Mouse (Mus musculus) G1E (cell line): ENCODE measurements around the gene Atp13a3. TPM values are rescaled to one million over a fixed set of nuclear protein-coding genes. Genes with fewer than 3 reads are reported as not detected.

Experiments used
- ATAC-seq: 2 replicates; pipeline ENCODE4 v1.8.0; 2016; ENCODE audit warnings: mild to moderate bottlenecking; ENCODE audit not compliant: insufficient number of reproducible peaks, poor library complexity, low FRiP score, severe bottlenecking; ENCODE audit errors: extremely low read depth
- DNase-seq: peaks from one replicate; pipeline ENCODE4 v3.0.0; 2012; ENCODE audit warnings: low spot score
- H3K27me3 ChIP-seq: 2 replicates; pipeline ENCODE4 v1.6.1; 2012; ENCODE audit warnings: mild to moderate bottlenecking, low read length, inconsistent platforms; ENCODE audit not compliant: insufficient read depth
- H3K36me3 ChIP-seq: replicated peaks from 2 replicates; pipeline ENCODE3; 2012; ENCODE audit warnings: mild to moderate bottlenecking, inconsistent platforms
- H3K4me1 ChIP-seq: 2 replicates; pipeline ENCODE4 v1.6.1; 2012; ENCODE audit warnings: low read depth, low read length, inconsistent platforms, mixed read lengths; ENCODE audit not compliant: insufficient read depth
- H3K4me3 ChIP-seq: 2 replicates; pipeline ENCODE4 v1.5.1; 2012; ENCODE audit warnings: low read depth, mild to moderate bottlenecking, inconsistent platforms, low read length, moderate library complexity, mixed read lengths
- H3K9me3 ChIP-seq: replicated peaks from 2 replicates; pipeline ENCODE4 v1.6.1; 2012; ENCODE audit warnings: inconsistent platforms
- CTCF ChIP-seq: IDR thresholded peaks from 2 replicates; pipeline ENCODE4 v1.5.1; 2012; ENCODE audit warnings: low read depth, low read length, inconsistent platforms, mixed read lengths
- GATA1 ChIP-seq: IDR thresholded peaks from 2 replicates; pipeline ENCODE4 v1.6.1; 2012; ENCODE audit warnings: borderline replicate concordance, low read length, inconsistent platforms, mixed read lengths
- GATA2 ChIP-seq: IDR thresholded peaks from 2 replicates; pipeline ENCODE4 v1.6.1; 2012; ENCODE audit warnings: low read depth, low read length, inconsistent platforms, borderline replicate concordance
- POLR2AphosphoS5 ChIP-seq: IDR thresholded peaks from 2 replicates; pipeline ENCODE4 v1.6.1; 2012; ENCODE audit warnings: low read depth, low read length, inconsistent platforms; ENCODE audit not compliant: insufficient replicate concordance
- TAL1 ChIP-seq: conservative IDR thresholded peaks from 2 replicates; pipeline ENCODE4 v1.6.1; 2012; ENCODE audit warnings: low read depth, low read length, inconsistent platforms, mixed read lengths
- polyA plus RNA-seq: library from polyadenylated mRNA; stranded (reverse); fragments of >175 nt; gene quantifications from 2 replicates; pipeline ENCODE4 v1.2.3, GENCODE M21; 2012
- total RNA-seq, 2 experiments: library from RNA; stranded (forward) in 1 of 2; stranded (reverse) in 1 of 2; fragments of 200-1000 nt in 1 of 2; fragments of >200 nt in 1 of 2; fragmentation: Nextera tagmentation in 1 of 2; gene quantifications; 2 replicates each; pipeline ENCODE4 v1.2.3; 2014 to 2017

Gene Atp13a3
- total and polyA plus RNA-seq, 3 experiments = 132 to 214 (median 202) TPM

- Histone ChIP-seq H3K9me3 (no peaks in the 10 kb centered on the region), H3K36me3 (no peaks in the 10 kb centered on the region), H3K27me3 (peaks cover 74% of the 10 kb centered on the region), H3K4me1 (peaks cover 3% of the 10 kb centered on the region; the same call in 1 of the 2 replicates), H3K4me3 (no peak overlapping the region)
- DNase-seq (no peak), ATAC-seq (no peak)
- no peak for TF ChIP-seq POLR2AphosphoS5
- TF ChIP-seq GATA2 = no peak
- no peak for TF ChIP-seq GATA1
- TF ChIP-seq TAL1 = no peak
- TF ChIP-seq CTCF = no peak
Measured at GRCm38 (mm10) chr16:30280676-30281297, 125.0 kb downstream of the Atp13a3 start.

- Histone ChIP-seq H3K27me3 (peaks cover 62% of the 10 kb centered on the region), H3K9me3 (no peaks in the 10 kb centered on the region), H3K4me3 (no peak overlapping the region), H3K4me1 (0 out of 2 replicates have a peak, but pooled peaks cover 3% of the 10 kb centered on the region), H3K36me3 (no peaks in the 10 kb centered on the region)
- DNase-seq (no peak), ATAC-seq (no peak)
- TF ChIP-seq GATA1 (no peak), POLR2AphosphoS5 (no peak), GATA2 (no peak), CTCF (no peak), TAL1 (no peak)
Measured at GRCm38 (mm10) chr16:30278406-30278805, 127.4 kb downstream of the Atp13a3 start.

- Histone ChIP-seq H3K4me1 (0 out of 2 replicates have a peak, but pooled peaks cover 3% of the 10 kb centered on the region), H3K9me3 (no peaks in the 10 kb centered on the region), H3K4me3 (no peak overlapping the region), H3K27me3 (peaks cover 48% of the 10 kb centered on the region), H3K36me3 (no peaks in the 10 kb centered on the region)
- TF ChIP-seq POLR2AphosphoS5 (no peak), CTCF (no peak), GATA2 (no peak), TAL1 (no peak), GATA1 (no peak)
- DNase-seq (no peak), ATAC-seq (no peak)
Measured at GRCm38 (mm10) chr16:30275558-30276340, 130.0 kb downstream of the Atp13a3 start.

- TF ChIP-seq GATA2 (no peak), GATA1 (no peak), POLR2AphosphoS5 (no peak), CTCF (no peak), TAL1 (no peak)
- no peak for DNase-seq
Measured at GRCm38 (mm10) chr16:30273065-30273464, 132.7 kb downstream of the Atp13a3 start.

GRCm38 (mm10) chr16:30271941-30272595, 133.7 kb downstream of the Atp13a3 start:
- H3K4me3 ChIP-seq = no peak overlapping the region
- H3K27me3 ChIP-seq = peaks cover 51% of the 10 kb centered on the region
- no peak for ATAC-seq
- no peaks in the 10 kb centered on the region for H3K36me3 ChIP-seq
- H3K9me3 ChIP-seq = no peaks in the 10 kb centered on the region
- H3K4me1 ChIP-seq = no peaks in the 10 kb centered on the region
- TF ChIP-seq GATA2 (no peak), TAL1 (no peak), GATA1 (no peak), CTCF (no peak), POLR2AphosphoS5 (no peak)
- DNase-seq = no peak

More at GRCm38 (mm10) chr16:30273065-30273464, 132.7 kb downstream of the Atp13a3 start:
- H3K9me3 ChIP-seq = no peaks in the 10 kb centered on the region
- no peak for ATAC-seq
- no peaks in the 10 kb centered on the region for H3K4me1 ChIP-seq
- peaks cover 53% of the 10 kb centered on the region for H3K27me3 ChIP-seq
- H3K36me3 ChIP-seq = no peaks in the 10 kb centered on the region
- no peak overlapping the region for H3K4me3 ChIP-seq

GRCm38 (mm10) chr16:30271223-30271761, 134.5 kb downstream of the Atp13a3 start:
- no peak for TF ChIP-seq POLR2AphosphoS5
- TF ChIP-seq CTCF = no peak
- no peak for TF ChIP-seq TAL1
- TF ChIP-seq GATA2 = no peak
- no peak for TF ChIP-seq GATA1
- Histone ChIP-seq H3K4me1 (no peaks in the 10 kb centered on the region), H3K4me3 (no peak overlapping the region), H3K9me3 (no peaks in the 10 kb centered on the region), H3K36me3 (no peaks in the 10 kb centered on the region), H3K27me3 (peaks cover 56% of the 10 kb centered on the region)
- ATAC-seq = no peak
- no peak for DNase-seq
